Mouse (Mus musculus) heart, embryonic 15.5 days (tissue): Measurements from ENCODE around the gene 6030408B16Rik. TPM values are rescaled to one million over a fixed set of nuclear protein-coding genes. Genes with fewer than 3 reads are reported as not detected.

ENCODE experiments used
- ATAC-seq: fragments of 200-750 bp; cut with Nextera tagmentation; replicated peaks from 2 replicates; pipeline ENCODE4 v1.8.0; 2017; ENCODE audit warnings: low read depth, moderate TSS enrichment; ENCODE audit not compliant: insufficient number of reproducible peaks, insufficient read depth, low FRiP score
- H3K27ac ChIP-seq: fragments of 300-500 bp; sonication (generic); 2 replicates; pipeline ENCODE4 v1.5.1; 2015; ENCODE audit warnings: mild to moderate bottlenecking, inconsistent platforms
- H3K27me3 ChIP-seq: fragments of 300-500 bp; sonication (generic); 2 replicates; pipeline ENCODE4 v1.6.1; 2015; ENCODE audit warnings: inconsistent platforms
- H3K36me3 ChIP-seq: fragments of 300-500 bp; sonication (generic); 2 replicates; pipeline ENCODE4 v1.6.1; 2015; ENCODE audit warnings: mild to moderate bottlenecking, inconsistent platforms
- H3K4me1 ChIP-seq: fragments of 300-500 bp; sonication (generic); replicated peaks from 2 replicates; pipeline ENCODE4 v1.6.1; 2015; ENCODE audit warnings: inconsistent platforms
- H3K4me2 ChIP-seq: fragments of 300-500 bp; sonication (generic); 2 replicates; pipeline ENCODE4 v1.6.1; 2015; ENCODE audit warnings: inconsistent platforms, mild to moderate bottlenecking, moderate library complexity
- H3K4me3 ChIP-seq: fragments of 300-500 bp; sonication (generic); 2 replicates; pipeline ENCODE4 v1.5.1; 2015; ENCODE audit warnings: mild to moderate bottlenecking, inconsistent platforms
- H3K9ac ChIP-seq: fragments of 300-500 bp; sonication (generic); 2 replicates; pipeline ENCODE4 v1.6.1; 2015; ENCODE audit warnings: mild to moderate bottlenecking, inconsistent platforms
- H3K9me3 ChIP-seq: fragments of 300-500 bp; sonication (generic); replicated peaks from 2 replicates; pipeline ENCODE4 v1.6.1; 2016; ENCODE audit warnings: inconsistent platforms
- WGBS: fragments of 180-500 bp; shearing (Covaris S2); methylation state at CpG from one replicate; pipeline ENCODE4 v1.1.7; 2015; ENCODE audit warnings: mixed read lengths; 5-methylcytosine and 5-hydroxymethylcytosine counted together
- polyA plus RNA-seq: library from polyadenylated mRNA; unstranded; fragments of >200 nt; fragmentation: Nextera tagmentation; extraction: Ambion mirVana; gene quantifications from 2 replicates; pipeline ENCODE4 v1.2.1, GENCODE M21; 2015

Gene 6030408B16Rik
- polyA plus RNA-seq, 1 experiment from 2014 or later, result 3.1 TPM

GRCm38 (mm10) chr15:101300128-101300527 is 7.1 kb downstream of the 6030408B16Rik start:
- Histone ChIP-seq H3K4me3 (no peak overlapping the region), H3K9me3 (no peaks in the 10 kb centered on the region), H3K4me1 (peaks cover 22% of the 10 kb centered on the region), H3K9ac (no peak overlapping the region), H3K27me3 (no peaks in the 10 kb centered on the region), H3K4me2 (no peak overlapping the region), H3K27ac (peak overlapping the region; percentile 64), H3K36me3 (no peaks in the 10 kb centered on the region)
- no peak for ATAC-seq
- 38% methylated on average over 6 of the region's 6 CpGs for WGBS

DNA sequence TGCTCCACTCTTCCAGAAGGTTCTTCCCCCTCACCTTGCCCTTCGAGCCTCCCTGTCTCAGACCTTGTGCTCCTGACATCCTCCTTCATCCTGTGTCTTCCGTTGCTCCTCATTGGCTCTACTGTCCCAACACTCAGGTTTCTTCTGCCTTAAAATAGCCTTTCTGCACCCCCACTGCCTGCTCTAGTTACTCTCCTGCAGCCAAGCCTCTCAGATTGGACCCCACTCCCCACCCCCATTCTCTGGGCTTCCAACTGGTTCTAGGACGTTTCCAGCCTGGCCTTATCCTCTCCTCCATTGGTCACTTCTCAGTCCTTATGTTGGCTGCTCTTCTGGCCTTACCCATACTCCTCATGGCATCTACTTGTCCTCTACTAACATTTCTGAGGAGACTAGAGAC is 9.2 kb downstream of the 6030408B16Rik start:
- H3K27ac ChIP-seq, result no peak overlapping the region
- H3K36me3 ChIP-seq, result no peaks in the 10 kb centered on the region
- peaks cover 22% of the 10 kb centered on the region for H3K4me1 ChIP-seq
- WGBS, result 81% methylated on average over 3 of the region's 3 CpGs
- no peak for ATAC-seq
- H3K4me3 ChIP-seq, result no peak overlapping the region
- no peak overlapping the region for H3K9ac ChIP-seq
- no peak overlapping the region for H3K4me2 ChIP-seq
- H3K9me3 ChIP-seq, result no peaks in the 10 kb centered on the region
- no peaks in the 10 kb centered on the region for H3K27me3 ChIP-seq

GRCm38 (mm10) chr15:101303830-101304229 is 10.8 kb downstream of the 6030408B16Rik start:
- Histone ChIP-seq H3K36me3 (no peaks in the 10 kb centered on the region), H3K4me3 (no peak overlapping the region), H3K27ac (no peak overlapping the region), H3K4me1 (peaks cover 13% of the 10 kb centered on the region), H3K27me3 (no peaks in the 10 kb centered on the region), H3K4me2 (no peak overlapping the region), H3K9me3 (no peaks in the 10 kb centered on the region), H3K9ac (no peak overlapping the region)
- ATAC-seq, result no peak
- whole genome bisulfite sequencing, result 77% methylated on average over 4 of the region's 4 CpGs

GRCm38 (mm10) chr15:101306459-101306858 is 13.4 kb downstream of the 6030408B16Rik start:
- WGBS, result 89% methylated on average over 4 of the region's 4 CpGs
- H3K9me3 ChIP-seq, result no peaks in the 10 kb centered on the region
- ATAC-seq, result no peak

GRCm38 (mm10) chr15:101308440-101309348 is 15.7 kb downstream of the 6030408B16Rik start:
- WGBS, result 56% methylated on average over 13 of the region's 13 CpGs
- ATAC-seq, result no peak
- Histone ChIP-seq H3K4me1 (peaks cover 9% of the 10 kb centered on the region; the same call in 1 of the 2 replicates), H3K9me3 (no peaks in the 10 kb centered on the region), H3K36me3 (no peaks in the 10 kb centered on the region), H3K27ac (peak overlapping the region; percentile 20; the same call in 1 of the 2 replicates), H3K9ac (no peak overlapping the region), H3K4me3 (no peak overlapping the region), H3K4me2 (no peak overlapping the region), H3K27me3 (no peaks in the 10 kb centered on the region)

More at GRCm38 (mm10) chr15:101306459-101306858, 13.4 kb downstream of the 6030408B16Rik start:
- Histone ChIP-seq H3K4me2 (no peak overlapping the region), H3K27ac (no peak overlapping the region), H3K4me1 (peaks cover 9% of the 10 kb centered on the region; the same call in 1 of the 2 replicates), H3K4me3 (no peak overlapping the region), H3K9ac (no peak overlapping the region), H3K27me3 (no peaks in the 10 kb centered on the region), H3K36me3 (no peaks in the 10 kb centered on the region)

DNA sequence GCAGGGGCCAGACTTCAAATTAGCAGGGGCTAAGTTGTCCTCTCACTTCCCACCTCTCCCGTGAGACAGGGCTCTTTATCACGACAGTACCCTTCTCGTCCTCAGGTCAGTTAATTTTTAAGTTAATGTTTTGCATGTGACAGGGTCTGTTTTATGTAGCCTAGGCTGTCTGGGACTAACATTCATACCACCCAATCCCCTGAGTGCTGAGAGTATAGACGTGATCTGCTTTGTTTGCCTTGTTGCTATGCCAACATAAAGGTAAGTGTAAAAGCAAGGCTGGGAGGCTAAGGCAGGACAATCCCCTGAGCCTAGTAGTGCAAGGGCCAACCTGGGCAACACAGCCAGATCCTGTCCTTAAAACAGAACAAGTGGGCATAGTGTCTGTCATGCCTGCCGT is 16.5 kb downstream of the 6030408B16Rik start:
- no peak for ATAC-seq
- WGBS, result 31% methylated on average over 5 of the region's 5 CpGs
- H3K4me2 ChIP-seq, result no peak overlapping the region
- H3K4me3 ChIP-seq, result no peak overlapping the region
- H3K9ac ChIP-seq, result no peak overlapping the region
- H3K36me3 ChIP-seq, result no peaks in the 10 kb centered on the region
- no peaks in the 10 kb centered on the region for H3K27me3 ChIP-seq
- no peaks in the 10 kb centered on the region for H3K9me3 ChIP-seq
- peaks cover 9% of the 10 kb centered on the region; the same call in 1 of the 2 replicates for H3K4me1 ChIP-seq
- H3K27ac ChIP-seq, result 0 out of 2 replicates have a peak overlapping the region, but pooled peaks have one; percentile 20

DNA sequence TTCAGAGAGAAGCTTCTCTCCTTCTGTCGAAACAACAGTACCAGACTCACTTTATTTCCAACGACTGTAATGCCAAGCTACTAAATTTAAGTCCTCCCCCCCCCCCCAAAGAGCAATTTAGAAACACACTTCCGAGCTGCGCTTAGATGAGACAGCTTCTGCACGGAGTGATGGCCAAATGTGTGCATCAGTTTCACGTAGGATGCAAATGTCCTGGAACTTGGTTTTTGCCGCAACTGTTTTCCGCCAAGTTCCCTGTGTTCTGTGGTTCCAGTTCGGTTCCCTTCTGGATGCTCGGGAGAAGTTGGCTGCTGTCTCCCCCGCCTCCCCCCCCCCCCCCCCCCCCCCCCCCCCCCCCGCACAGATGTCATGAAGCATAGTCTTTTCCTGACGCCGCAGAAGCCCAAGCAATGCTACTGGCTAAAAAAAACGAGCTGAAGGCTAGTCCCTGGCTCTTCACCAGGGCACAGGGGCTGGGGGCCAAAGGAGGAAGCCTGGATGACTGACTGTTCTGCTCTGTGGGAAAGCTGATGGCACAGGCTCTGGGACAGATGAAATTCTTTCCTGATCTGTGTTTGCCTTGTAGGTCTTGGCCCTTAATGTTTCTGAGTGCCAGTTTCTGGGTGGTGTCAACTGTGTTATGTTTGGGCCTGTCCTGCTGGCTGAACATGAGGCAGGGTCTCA is 18.2 kb downstream of the 6030408B16Rik start:
- no peak overlapping the region for H3K27ac ChIP-seq
- no peak overlapping the region for H3K9ac ChIP-seq
- H3K36me3 ChIP-seq, result no peaks in the 10 kb centered on the region
- no peak for ATAC-seq
- 48% methylated on average over 14 of the region's 15 CpGs for WGBS
- H3K4me2 ChIP-seq, result no peak overlapping the region
- H3K4me1 ChIP-seq, result peaks cover 14% of the 10 kb centered on the region; the same call in 1 of the 2 replicates
- H3K9me3 ChIP-seq, result no peaks in the 10 kb centered on the region
- no peak overlapping the region for H3K4me3 ChIP-seq
- no peaks in the 10 kb centered on the region for H3K27me3 ChIP-seq

DNA sequence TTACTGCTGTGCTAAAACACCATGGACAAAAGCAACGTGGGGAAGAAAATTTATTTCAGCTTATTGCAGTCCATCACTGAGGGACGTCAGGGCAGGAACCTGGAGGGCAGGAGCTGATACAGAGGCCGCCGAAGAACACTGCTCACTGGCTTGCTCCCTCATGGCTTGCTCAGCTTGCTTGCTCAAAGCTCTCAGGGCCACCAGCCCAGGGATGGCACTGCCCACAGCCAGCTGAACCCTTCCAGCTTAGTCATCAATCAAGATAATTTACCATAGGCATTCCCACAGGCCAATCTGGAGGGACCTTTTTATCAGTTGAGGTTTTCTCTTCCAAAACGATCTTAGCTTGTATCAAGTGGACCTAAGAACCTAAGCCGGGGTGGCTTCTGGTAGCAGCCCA is 19.0 kb downstream of the 6030408B16Rik start:
- Histone ChIP-seq H3K9ac (no peak overlapping the region), H3K4me1 (peaks cover 14% of the 10 kb centered on the region; the same call in 1 of the 2 replicates), H3K4me3 (no peak overlapping the region), H3K9me3 (no peaks in the 10 kb centered on the region), H3K27ac (no peak overlapping the region), H3K4me2 (no peak overlapping the region), H3K27me3 (no peaks in the 10 kb centered on the region), H3K36me3 (no peaks in the 10 kb centered on the region)
- ATAC-seq, result no peak
- WGBS, result 65% methylated on average over 6 of the region's 6 CpGs

DNA sequence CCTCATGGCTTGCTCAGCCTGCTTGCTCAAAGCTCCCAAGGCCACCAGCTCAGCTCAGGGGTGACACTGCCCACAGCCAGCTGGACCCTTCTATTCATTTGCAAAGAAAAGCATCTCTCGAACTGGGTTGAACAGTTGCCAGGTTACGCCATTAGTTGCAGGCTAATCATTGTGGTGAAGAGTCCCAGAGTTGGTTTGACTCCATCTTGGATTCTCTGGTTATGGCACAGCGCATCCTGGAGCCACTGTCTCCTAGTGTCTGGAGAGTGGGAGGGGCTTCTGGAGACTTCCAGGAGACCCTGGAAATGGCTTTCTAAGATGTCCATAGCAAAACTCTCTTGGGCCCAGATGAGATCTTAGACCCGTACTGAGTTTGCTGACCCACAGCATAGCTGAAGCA is 22.4 kb downstream of the 6030408B16Rik start:
- Histone ChIP-seq H3K36me3 (no peaks in the 10 kb centered on the region), H3K9ac (no peak overlapping the region), H3K9me3 (no peaks in the 10 kb centered on the region), H3K4me2 (0 out of 2 replicates have a peak overlapping the region, but pooled peaks have one; percentile 69), H3K4me1 (peaks cover 19% of the 10 kb centered on the region), H3K27me3 (no peaks in the 10 kb centered on the region), H3K27ac (no peak overlapping the region), H3K4me3 (no peak overlapping the region)
- ATAC-seq, result no peak
- 78% methylated on average over 4 of the region's 4 CpGs for WGBS

DNA sequence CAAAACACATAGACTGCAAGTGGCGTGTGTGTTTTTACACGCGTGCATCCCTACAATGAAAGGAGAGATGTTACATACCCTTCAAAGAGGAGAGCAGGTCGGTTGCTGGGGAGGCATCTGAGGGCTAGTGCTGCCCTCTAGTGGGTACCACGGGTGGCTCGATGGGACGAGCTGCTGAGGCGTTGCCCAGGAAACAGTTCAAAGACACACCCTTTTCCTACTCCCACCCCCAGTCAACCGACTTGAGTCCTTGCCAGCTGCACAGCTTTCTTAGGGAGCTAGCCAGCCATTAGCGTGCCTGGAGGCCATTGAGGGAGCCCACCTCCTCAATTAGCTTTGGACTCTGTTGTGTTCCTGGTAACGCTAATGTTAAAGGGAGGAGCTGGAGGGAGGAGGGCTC is 22.8 kb downstream of the 6030408B16Rik start:
- Histone ChIP-seq H3K27me3 (no peaks in the 10 kb centered on the region), H3K9ac (no peak overlapping the region), H3K4me3 (peak overlapping the region; percentile 46), H3K4me2 (peak overlapping the region; percentile 69), H3K9me3 (no peaks in the 10 kb centered on the region), H3K36me3 (no peaks in the 10 kb centered on the region), H3K4me1 (peaks cover 22% of the 10 kb centered on the region), H3K27ac (peak overlapping the region; percentile 1; the same call in 1 of the 2 replicates)
- ATAC-seq, result peak; percentile 53
- WGBS, result 5% methylated on average over 11 of the region's 11 CpGs

- H3K27ac ChIP-seq, result peak overlapping the region; percentile 1; the same call in 1 of the 2 replicates
- no peak for ATAC-seq
- 49% methylated on average over 13 of the region's 13 CpGs for WGBS
These were observed 23.4 kb downstream of the 6030408B16Rik start for GRCm38 (mm10) chr15:101316279-101316912.

More at GRCm38 (mm10) chr15:101316279-101316912, 23.4 kb downstream of the 6030408B16Rik start:
- Histone ChIP-seq H3K4me1 (peaks cover 27% of the 10 kb centered on the region), H3K9ac (no peak overlapping the region), H3K27me3 (no peaks in the 10 kb centered on the region), H3K36me3 (no peaks in the 10 kb centered on the region), H3K4me2 (peak overlapping the region; percentile 69), H3K9me3 (no peaks in the 10 kb centered on the region), H3K4me3 (peak overlapping the region; percentile 46)
